Mouse (Mus musculus) limb, embryonic 14.5 days (tissue): ENCODE results near the gene Pif1. TPM values are rescaled to one million over a fixed set of nuclear protein-coding genes. Genes with fewer than 3 reads are reported as not detected.

Experiments used
- ATAC-seq: fragments of 200-750 bp; cut with Nextera tagmentation; 2 replicates; pipeline ENCODE4 v1.8.0; 2017; ENCODE audit warnings: low read depth, moderate number of reproducible peaks, moderate TSS enrichment; ENCODE audit not compliant: low FRiP score
- DNase-seq: peaks from one replicate; pipeline ENCODE4 v3.0.0-alpha.2; 2015; ENCODE audit warnings: low spot score
- H3K27ac ChIP-seq: fragments of 300-500 bp; sonication (generic); replicated peaks from 2 replicates; pipeline ENCODE4 v1.5.1; 2014; ENCODE audit warnings: low read depth, mild to moderate bottlenecking, low read length, moderate library complexity, mixed read lengths
- H3K27me3 ChIP-seq: fragments of 300-500 bp; sonication (generic); 2 replicates; pipeline ENCODE4 v1.6.1; 2014; ENCODE audit warnings: low read length, mixed read lengths; ENCODE audit not compliant: control insufficient read depth, insufficient read depth
- H3K36me3 ChIP-seq: fragments of 300-500 bp; sonication (generic); 2 replicates; pipeline ENCODE4 v1.6.1; 2014; ENCODE audit warnings: mild to moderate bottlenecking, low read length, moderate library complexity, mixed read lengths; ENCODE audit not compliant: control insufficient read depth, insufficient read depth
- H3K4me1 ChIP-seq: fragments of 300-500 bp; sonication (generic); 2 replicates; pipeline ENCODE4 v1.6.1; 2014; ENCODE audit warnings: antibody characterized with exemption, low read length, mixed read lengths; ENCODE audit not compliant: control insufficient read depth, insufficient read depth
- H3K4me2 ChIP-seq: fragments of 300-500 bp; sonication (generic); replicated peaks from 2 replicates; pipeline ENCODE4 v1.6.1; 2014; ENCODE audit warnings: low read depth, mild to moderate bottlenecking, low read length, moderate library complexity; ENCODE audit not compliant: severe bottlenecking
- H3K4me3 ChIP-seq: fragments of 300-500 bp; sonication (generic); replicated peaks from 2 replicates; pipeline ENCODE4 v1.5.1; 2014; ENCODE audit warnings: low read length
- H3K9ac ChIP-seq: fragments of 300-500 bp; sonication (generic); 2 replicates; pipeline ENCODE4 v1.6.1; 2014; ENCODE audit warnings: mild to moderate bottlenecking, low read depth, low read length, moderate library complexity; ENCODE audit not compliant: severe bottlenecking
- H3K9me3 ChIP-seq: fragments of 300-500 bp; sonication (generic); 2 replicates; pipeline ENCODE4 v1.6.1; 2016; ENCODE audit warnings: low read length; ENCODE audit not compliant: control insufficient read depth
- POLR2A ChIP-seq: fragments of 200-500 bp; IDR thresholded peaks from 2 replicates; pipeline ENCODE4 v1.8.0; 2012; ENCODE audit warnings: inconsistent platforms, mild to moderate bottlenecking, moderate library complexity, borderline replicate concordance; ENCODE audit not compliant: insufficient read depth, insufficient read length; ENCODE audit errors: extremely low read depth
- WGBS: fragments of 180-500 bp; shearing (Covaris S2); extraction: QIAGEN DNeasy Blood & Tissue Kit; methylation state at CpG from one replicate; pipeline ENCODE4 v1.1.7; 2014; 5-methylcytosine and 5-hydroxymethylcytosine counted together
- polyA plus RNA-seq, 2 experiments: library from polyadenylated mRNA; depleted of rRNA in 1 of 2; stranded (reverse) in 1 of 2; unstranded in 1 of 2; fragments of >200 nt; fragmentation: Nextera tagmentation in 1 of 2; extraction: Ambion mirVana in 1 of 2; gene quantifications; 2 replicates each; pipeline versions ENCODE4 v1.2.1 to v1.2.3; 2012 to 2014

The Pif1 gene
- polyA plus RNA-seq, 2 experiments = 7.2 to 16.2 TPM

DNA sequence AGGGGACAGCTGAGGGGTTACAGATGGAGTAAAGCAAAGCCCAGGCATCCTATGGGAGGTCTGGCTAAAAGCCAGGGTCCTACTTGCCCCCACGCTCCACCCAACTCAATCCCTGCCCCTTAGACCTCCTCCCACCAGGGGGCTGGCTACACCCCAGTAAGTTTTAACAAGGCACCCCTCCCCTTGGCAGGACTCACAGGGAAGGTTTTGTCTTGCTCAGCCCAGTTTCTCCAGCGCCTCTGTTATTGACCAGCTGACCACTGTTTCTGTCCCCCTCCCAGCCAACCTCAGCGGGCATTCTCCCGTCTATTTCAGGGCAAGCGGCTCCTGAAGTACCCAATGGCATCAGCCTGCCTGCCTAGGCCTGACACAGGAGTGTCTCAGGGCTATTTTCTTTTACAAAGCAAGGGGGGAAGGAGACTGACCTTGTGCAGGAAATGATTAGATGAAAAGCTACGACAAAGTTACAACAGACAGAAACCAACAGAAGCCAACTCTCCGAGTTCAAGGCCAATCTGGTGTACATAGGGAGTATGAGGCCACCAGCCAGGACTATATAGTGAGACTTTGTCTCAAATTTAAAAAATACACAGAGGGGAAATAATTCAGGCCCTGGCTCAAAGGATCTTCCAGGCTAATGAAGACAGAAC, 10.0 kb upstream of the Pif1 start:
- DNase-seq = peak; percentile 27
- 42% methylated on average over 7 of the region's 7 CpGs for WGBS
- Histone ChIP-seq H3K27ac (no peak overlapping the region), H3K4me3 (no peak overlapping the region), H3K9ac (no peak overlapping the region), H3K27me3 (no peaks in the 10 kb centered on the region), H3K36me3 (peaks cover 10% of the 10 kb centered on the region; the same call in 1 of the 2 replicates), H3K9me3 (no peaks in the 10 kb centered on the region), H3K4me2 (no peak overlapping the region; the same call in 1 of the 2 replicates), H3K4me1 (peaks cover 5% of the 10 kb centered on the region)
- no peak for ATAC-seq
- no peak for TF ChIP-seq POLR2A

DNA sequence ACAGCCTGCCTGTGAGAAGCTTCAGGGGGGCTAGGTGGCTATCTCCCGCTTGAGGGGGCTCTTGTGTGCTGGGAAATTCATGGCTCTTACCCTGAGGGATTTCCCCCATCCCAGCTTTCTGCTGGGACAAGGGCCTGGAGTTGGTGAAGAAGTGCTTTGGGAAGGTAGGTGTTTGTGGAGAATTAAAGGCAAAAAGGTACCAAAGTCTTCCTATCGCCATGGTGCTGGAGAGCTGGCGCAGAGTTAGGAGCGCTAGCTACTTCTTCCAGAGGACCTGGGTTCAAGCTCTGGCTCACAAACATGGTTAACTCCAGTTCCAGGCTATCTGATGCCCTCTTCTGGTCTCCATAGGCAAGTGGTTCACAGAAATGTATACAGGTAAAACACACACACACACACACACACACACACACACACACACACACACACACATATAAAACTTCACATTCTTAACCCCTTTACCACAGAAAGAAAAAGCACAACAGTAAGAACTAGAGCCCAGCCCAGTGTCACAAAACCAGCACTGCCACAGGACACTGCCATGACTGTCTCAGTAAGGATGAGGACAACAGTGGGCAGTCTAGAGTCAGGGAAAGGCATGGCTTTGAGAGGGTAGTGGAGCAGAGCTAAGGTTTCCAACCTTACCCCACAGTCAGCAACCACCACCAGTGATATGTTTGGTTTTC, 9.3 kb upstream of the Pif1 start:
- no peak overlapping the region for H3K9ac ChIP-seq
- 93% methylated on average over 4 of the region's 4 CpGs for WGBS
- ATAC-seq = no peak
- no peak for TF ChIP-seq POLR2A
- DNase-seq = no peak
- H3K36me3 ChIP-seq = 0 out of 2 replicates have a peak, but pooled peaks cover 3% of the 10 kb centered on the region
- H3K9me3 ChIP-seq = no peaks in the 10 kb centered on the region
- no peak overlapping the region; the same call in 1 of the 2 replicates for H3K4me2 ChIP-seq
- peaks cover 5% of the 10 kb centered on the region for H3K4me1 ChIP-seq
- no peak overlapping the region for H3K27ac ChIP-seq
- no peak overlapping the region for H3K4me3 ChIP-seq
- H3K27me3 ChIP-seq = no peaks in the 10 kb centered on the region

DNA sequence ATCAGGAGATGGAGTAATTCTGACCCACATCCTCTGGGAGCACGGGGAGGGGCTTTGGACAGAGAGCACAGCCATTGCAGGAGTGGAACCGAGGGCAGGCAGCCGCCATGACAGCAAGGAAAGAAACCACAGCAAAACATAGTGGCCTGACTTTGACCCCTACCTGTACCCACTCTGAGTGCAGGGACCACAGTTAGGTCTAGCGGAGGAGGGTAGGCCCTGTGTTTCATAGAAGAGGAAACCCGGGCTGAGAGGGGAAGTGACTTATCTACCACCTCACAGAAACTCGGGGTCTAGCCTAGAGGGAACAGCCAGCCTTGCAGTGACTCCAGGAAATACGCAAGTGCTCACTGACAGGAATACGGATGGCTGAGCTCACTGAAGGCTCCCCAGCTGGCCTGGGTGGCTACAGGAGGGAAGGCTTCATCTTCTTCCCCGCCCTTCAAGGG, 8.1 kb upstream of the Pif1 start:
- Histone ChIP-seq H3K9ac (no peak overlapping the region), H3K4me2 (peak overlapping the region; percentile 68), H3K36me3 (no peaks in the 10 kb centered on the region), H3K27me3 (no peaks in the 10 kb centered on the region), H3K4me3 (peak overlapping the region; percentile 69), H3K27ac (no peak overlapping the region), H3K4me1 (peaks cover 5% of the 10 kb centered on the region), H3K9me3 (no peaks in the 10 kb centered on the region)
- DNase-seq (no peak), ATAC-seq (no peak)
- WGBS = 50% methylated on average over 9 of the region's 9 CpGs
- TF ChIP-seq POLR2A = no peak

DNA sequence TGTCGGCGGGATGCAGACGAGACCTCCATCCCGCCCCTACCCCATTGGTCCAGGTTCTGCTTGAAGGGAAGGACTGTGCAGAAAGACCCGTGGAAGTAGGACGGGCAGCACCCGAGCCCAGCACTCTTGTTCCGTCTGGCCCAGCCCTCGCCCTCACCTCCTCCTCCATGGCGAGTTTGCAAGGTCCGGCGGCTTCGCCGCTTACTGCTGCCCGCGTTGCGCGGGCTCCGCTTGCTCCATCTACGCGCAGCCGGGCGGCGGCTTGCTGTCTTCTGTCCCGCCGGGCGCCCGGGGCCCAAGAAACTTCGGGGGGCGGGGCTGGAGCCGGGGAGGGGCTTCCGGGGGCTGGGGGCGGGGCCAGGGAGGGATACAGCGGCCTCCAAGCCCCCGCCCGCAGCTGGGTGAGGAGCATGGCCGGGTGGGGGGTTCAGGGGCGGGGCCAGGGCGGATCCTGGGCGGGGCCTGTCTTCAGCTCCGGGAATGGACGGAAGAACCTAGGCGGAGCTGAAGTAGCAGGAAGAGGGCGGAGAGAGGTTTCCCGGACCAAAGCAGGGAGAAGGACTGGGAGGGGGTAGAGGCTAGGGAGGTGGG, 7.1 kb upstream of the Pif1 start, which contains the start of gene Plekho2:
Gene Plekho2, minus strand, starts transcription at position 260 of the 591 bp plus-strand sequence.
- H3K4me3 ChIP-seq = peak within 1 kb of the TSS; percentile 69

More for the DNA sequence above, 7.1 kb upstream of the Pif1 start, which contains the start of gene Plekho2:
- ATAC-seq (peak; percentile 95), DNase-seq (peak; percentile 96)
- Histone ChIP-seq H3K9me3 (no peaks in the 10 kb centered on the region), H3K27ac (peak within 1 kb of the TSS; percentile 65), H3K4me1 (no peaks in the 10 kb centered on the region; the same call in none of the 2 replicates), H3K27me3 (no peaks in the 10 kb centered on the region), H3K4me2 (peak within 1 kb of the TSS; percentile 68), H3K36me3 (no peaks in the 10 kb centered on the region), H3K9ac (peak within 1 kb of the TSS; percentile 59)
- peak; percentile 83; the same call in 1 of the 2 replicates for TF ChIP-seq POLR2A
- under 1% methylated on average over 36 of the region's 45 CpGs for WGBS
